Mouse (Mus musculus) v-Abl transformed pro-B cells (cell line): ENCODE results near the gene Glg1.
"Not testable (repeated sequence)": the region's sequence is repeated elsewhere in the genome, so short reads cannot be mapped to it uniquely, and the experiment has no call there.

Experiments
- in situ Hi-C, 2 experiments: fragments of 400-800 bp; cut with MboI; formaldehyde crosslinking; loops; one replicate each; pipeline ENCODE4 v1.15.1; 2025; ENCODE audit not compliant: unreplicated experiment in 2 of 2

Gene Glg1

GRCm38 (mm10) chr8:111258631-111259407 is at the start of gene Glg1:
Gene Glg1 (minus strand): TSS chr8:111259216.
- in situ Hi-C loops, result no loop called here

DNA sequence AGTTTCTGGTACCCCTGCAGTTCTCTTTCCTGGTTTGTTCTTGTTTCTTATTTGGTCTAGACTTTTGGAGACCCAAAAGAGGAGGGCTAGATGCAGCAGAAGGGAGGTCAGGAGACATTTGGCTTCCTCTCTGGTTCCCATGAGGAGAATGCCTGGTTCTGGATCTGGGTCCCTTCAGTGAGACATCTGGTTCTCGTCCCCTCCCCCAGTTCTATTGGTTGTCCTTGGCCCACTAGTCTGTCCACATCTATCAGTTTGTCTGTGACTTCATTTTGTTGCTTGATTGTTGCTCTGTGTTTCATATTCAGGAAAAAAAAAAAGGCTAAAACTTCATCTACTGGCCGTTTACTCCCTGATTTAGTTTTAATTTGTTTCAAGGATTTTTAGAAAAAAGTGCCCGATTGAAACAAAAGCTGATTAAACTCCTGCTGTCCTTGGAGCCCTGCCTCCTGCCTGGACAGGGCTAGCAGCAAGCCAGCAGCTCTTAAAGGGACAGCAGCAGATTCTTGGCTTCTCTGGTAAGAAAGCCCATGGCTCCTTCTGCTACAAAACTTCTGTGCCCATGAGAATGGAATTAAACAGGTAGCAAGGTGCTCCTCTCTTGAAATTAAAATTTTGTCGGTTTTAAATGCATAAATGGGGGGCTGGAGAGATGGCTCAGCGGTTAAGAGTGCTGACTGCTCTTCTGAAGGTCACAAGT is 46.2 kb upstream of the Glg1 start:
- in situ Hi-C loops, result no loop called here

DNA sequence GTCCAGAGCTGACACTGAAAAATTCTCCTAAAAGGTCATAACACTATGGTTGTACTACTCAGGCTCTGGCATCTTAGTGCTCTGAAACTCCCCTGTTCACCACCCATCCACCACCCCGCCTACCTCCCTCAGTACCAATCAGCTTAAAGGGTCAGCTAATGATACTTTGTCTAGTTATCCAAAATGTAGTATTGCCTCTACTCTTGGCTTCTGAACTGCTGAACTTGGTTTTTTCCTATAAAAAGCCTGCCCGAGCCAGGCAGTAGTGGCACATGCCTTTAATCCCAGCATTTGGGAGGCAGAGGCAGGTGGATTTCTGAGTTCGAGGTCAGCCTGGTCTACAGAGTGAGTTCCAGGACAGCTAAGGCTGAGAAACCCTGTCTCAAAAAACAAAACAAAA is 45.3 kb upstream of the Glg1 start:
- in situ Hi-C loops, result no loop called here

- in situ Hi-C loops, result not testable (repeated sequence)
Measured at GRCm38 (mm10) chr8:111303076-111303803, 44.2 kb upstream of the Glg1 start.

GRCm38 (mm10) chr8:111300597-111301546 is 41.9 kb upstream of the Glg1 start:
- in situ Hi-C loops, result no loop called here

DNA sequence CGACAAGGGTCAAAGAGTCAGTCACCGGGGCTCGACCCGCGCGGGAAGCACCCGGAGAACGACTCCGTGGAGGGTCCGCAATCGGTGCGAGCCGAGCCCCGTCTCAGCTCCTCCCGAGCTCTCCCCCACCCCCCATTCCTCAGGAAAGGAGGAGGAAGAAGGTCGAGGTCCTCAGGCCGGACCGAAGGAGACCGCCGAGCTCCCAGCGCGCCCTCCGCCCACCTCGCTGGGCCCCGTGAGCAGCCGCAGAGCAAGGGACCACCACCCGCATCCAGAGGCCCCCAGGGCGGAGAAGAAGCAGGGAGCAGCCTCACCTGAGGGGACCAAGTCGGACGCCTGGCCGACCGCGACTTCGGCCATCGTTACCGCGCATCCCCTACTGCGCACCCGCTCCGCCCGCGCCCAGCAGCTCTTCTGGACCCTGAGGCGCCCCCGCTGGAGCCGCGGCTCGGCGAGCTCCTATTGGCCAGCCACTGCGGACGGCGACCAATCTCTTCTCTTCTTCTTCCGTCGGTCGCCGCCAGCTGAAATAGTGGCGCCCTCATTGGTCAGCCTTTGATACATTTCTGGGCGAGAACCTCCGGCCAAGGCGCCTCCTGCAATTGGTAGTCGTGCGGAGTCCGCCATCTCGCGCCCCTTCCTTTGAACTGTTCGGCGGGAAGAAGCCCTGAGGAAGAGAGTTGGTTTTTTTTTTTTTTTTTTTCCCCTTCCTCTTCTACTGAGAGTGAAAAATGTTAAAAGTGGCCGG is 41.0 kb upstream of the Glg1 start, which contains the start of gene Rfwd3:
TSS of gene Rfwd3 (minus strand) at position 402 of the 748 bp plus-strand sequence.
- in situ Hi-C loops, result loop anchor here (10.0 to 25.0 kb wide), 2 partner anchors 445 to 463 kb away; partner anchors contain the start of genes Cog4 (in 1 of the 2) and Sf3b3 (in 1 of the 2)

GRCm38 (mm10) chr8:111299363-111299820 is 40.4 kb upstream of the Glg1 start:
- in situ Hi-C loops, result loop anchor here (10.0 to 25.0 kb wide), 2 partner anchors 445 to 462 kb away; partner anchors contain the start of genes Cog4 (in 1 of the 2) and Sf3b3 (in 1 of the 2)

GRCm38 (mm10) chr8:111298011-111298410 is 39.0 kb upstream of the Glg1 start:
- in situ Hi-C loops, result loop anchor here (10.0 to 25.0 kb wide), 2 partner anchors 443 to 461 kb away; partner anchors contain the start of genes Cog4 (in 1 of the 2) and Sf3b3 (in 1 of the 2)

DNA sequence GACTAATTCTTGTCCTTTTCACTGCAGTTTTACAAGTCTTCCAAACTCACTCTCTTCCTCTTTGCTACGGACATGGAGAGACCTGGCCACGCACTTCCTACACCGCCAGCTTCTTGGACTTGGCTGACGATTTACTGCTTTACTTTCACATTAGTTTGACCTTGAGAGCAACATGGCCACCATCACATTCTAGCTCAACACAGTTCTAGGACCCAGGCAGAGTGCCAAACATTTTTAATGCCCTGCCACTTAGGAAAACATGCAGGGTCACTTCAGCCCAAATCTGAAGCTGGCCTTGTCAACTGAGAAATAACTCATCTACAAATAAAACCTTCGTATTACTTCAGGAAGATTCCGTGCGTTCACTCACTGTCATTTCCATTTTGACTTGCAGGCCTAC is 32.7 kb upstream of the Glg1 start:
- in situ Hi-C loops, result loop anchor here (10.0 to 25.0 kb wide), 2 partner anchors 437 to 454 kb away; partner anchors contain the start of genes Cog4 (in 1 of the 2) and Sf3b3 (in 1 of the 2)

- in situ Hi-C loops, result loop anchor here (10.0 to 25.0 kb wide), 2 partner anchors 436 to 453 kb away; partner anchors contain the start of genes Cog4 (in 1 of the 2) and Sf3b3 (in 1 of the 2)
Measured at GRCm38 (mm10) chr8:111290586-111290985, 31.6 kb upstream of the Glg1 start.

DNA sequence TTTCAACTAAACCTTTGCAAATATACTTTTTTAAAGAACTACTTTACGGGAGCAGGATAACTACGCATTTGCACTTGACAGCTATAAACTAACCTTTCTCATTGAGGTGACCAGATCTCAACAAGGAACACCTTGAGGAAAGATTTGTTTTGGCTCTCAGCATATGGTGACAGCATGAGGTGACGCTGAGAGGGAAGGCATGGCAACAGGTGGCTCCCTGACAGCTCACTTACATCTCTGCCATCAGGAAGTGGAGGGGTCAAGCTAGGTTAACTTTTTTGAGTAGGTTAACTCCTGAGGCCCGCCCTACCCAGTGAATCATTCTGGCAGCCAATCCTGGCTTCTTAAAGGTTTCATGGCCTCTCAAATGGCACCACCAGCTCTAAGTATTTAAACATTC is 26.6 kb upstream of the Glg1 start:
- in situ Hi-C loops, result loop anchor here in 1 of 2 experiments (25.0 kb wide), 1 partner anchor 448 kb away; the partner anchor contains the start of genes Cog4 and Sf3b3

DNA sequence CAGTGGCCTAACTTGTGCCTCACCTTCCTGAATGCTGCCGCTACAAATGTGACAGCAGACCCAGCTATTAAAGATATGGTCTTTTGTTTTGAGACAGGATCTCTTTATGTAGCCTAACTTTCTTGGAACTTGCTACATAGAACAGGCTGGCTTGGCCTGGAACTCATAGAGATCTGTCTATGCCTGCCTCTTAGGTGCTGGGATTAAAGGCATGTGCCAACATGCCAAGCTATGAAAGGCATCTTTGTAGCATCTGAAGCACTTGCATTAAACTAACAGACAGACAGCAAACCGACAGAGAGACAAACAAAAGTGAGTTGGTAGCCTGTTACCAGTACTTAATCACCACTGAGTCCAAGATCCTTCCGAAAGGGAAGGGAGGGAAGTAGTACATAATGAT is 23.1 kb upstream of the Glg1 start:
- in situ Hi-C loops, result loop anchor here in 1 of 2 experiments (25.0 kb wide), 1 partner anchor 445 kb away; the partner anchor contains the start of genes Cog4 and Sf3b3

GRCm38 (mm10) chr8:111268277-111268676 is 9.3 kb upstream of the Glg1 start:
- in situ Hi-C loops, result no loop called here

- in situ Hi-C loops, result not testable (repeated sequence)
Measured at GRCm38 (mm10) chr8:111266161-111266560, 7.1 kb upstream of the Glg1 start.

DNA sequence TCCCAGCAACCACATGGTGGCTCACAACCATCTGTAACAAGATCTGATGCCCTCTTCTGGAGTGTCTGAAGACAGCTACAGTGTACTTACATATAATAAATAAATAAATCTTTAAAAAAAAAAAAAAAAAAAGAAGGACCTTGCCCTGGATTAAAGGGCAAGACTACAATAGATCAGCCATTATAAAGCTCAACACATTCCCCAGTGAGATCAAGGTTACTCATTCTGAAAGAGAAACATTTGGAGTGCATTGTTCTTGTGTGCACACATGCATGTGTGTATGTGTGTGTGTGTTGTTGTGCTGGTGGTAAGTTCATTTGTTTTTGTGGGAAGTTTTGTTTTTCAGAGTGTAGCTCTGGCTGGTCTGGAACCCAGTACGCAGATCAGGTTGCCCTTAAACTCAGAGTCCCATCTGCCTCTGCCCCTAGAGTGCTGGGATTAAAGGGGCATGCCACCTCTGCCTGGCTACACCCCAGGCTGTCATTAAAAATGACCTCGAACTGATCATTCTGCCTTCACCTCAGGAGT is 5.7 kb upstream of the Glg1 start:
- in situ Hi-C loops, result no loop called here

DNA sequence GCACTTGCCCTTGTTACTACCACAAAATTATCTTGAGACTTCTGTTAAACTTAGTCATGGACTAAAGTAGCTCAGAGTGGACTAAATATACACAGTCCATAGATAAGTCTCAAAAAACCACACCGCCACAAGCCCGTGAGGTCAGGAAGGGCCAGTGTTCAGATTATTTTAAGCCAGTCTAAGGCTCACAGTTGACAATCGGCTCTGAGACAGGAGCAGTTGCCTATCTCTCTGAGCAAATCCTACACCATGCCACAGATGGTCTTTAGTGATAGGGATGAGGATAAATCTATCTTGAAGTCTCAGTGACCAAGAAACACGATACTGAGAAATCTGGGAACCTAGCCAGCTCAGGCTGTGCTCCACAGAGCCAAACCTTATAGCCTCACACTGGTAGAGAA is 3.0 kb upstream of the Glg1 start:
- in situ Hi-C loops, result no loop called here

DNA sequence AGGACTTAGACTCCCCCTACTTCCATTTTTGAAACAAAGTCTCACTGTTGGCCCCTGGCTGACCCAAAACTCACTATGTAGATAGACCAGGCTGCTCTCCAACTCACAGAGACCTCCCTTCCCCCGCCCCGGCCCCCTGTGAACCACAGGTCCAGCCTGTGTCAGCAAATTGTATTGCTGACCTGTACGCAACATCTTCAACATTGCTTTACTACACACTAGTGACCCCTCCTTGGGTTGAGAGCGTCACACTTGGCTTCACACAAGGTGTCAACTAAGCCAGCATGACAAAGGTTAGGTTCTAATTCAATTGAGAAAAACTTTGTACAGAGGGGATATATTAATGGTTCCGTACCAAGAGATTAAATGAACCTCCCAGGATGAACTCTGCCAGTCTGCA is 1.2 kb upstream of the Glg1 start:
- in situ Hi-C loops, result no loop called here

GRCm38 (mm10) chr8:111259408-111259741 is 359 bp upstream of the Glg1 start:
- in situ Hi-C loops, result no loop called here
